Mouse (Mus musculus) heart, postnatal 10 days (tissue): ENCODE measurements at regions not wholly inside any gene's neighbourhood (a gene's known extent, or its start where the extent isn't known, plus 50 kb on each side); places are given as distances from the start of the nearest gene placed in this dataset.

Experiments used
- DNase-seq, 2 experiments: peaks; one replicate each; pipeline ENCODE4 v3.0.0; 2021
- intact Hi-C: fragments of 180-260 bp; cut with DNase I; formaldehyde crosslinking; loops from one replicate; pipeline ENCODE4 v1.15.1; 2025

DNA sequence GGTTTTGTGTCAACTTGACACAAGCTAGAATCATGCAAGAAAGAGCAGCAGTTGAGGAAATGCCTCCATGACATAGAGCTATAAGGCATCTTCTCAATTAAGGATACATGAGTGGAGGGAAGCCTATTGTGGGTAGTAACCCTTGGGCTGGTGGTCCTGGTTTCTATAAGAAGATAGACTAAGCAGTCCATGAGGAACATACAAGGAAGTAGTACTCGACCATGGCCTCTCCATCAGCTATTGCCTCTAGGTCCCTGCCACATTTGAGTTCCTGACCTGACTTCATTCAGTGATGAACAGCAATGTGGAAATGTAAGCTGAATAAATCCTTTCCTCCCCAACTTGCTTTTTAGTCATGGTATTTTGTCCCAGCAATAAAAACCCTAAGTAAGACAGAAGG, 51.2 kb upstream of the Hsf2 start:
- intact Hi-C loops: loop anchor here (5.0 kb wide), 1 partner anchor 1307 kb away; no protein-coding TSS in a partner anchor
- DNase-seq: peak in 1 of 2 experiments; percentile 3
